Mouse (Mus musculus) kidney, adult 2 months (tissue): ENCODE data around the gene Sptbn2.

Source experiments
- CTCF ChIP-seq: fragments of 200-500 bp; conservative IDR thresholded peaks from 2 replicates; pipeline ENCODE4 v1.5.1; 2011; ENCODE audit warnings: low read depth, mild to moderate bottlenecking, control low read depth, low read length, moderate library complexity, mixed read lengths; ENCODE audit not compliant: insufficient read depth, insufficient read length
- POLR2A ChIP-seq: fragments of 200-500 bp; IDR thresholded peaks from one replicate; pipeline ENCODE4 v1.6.1; 2011; ENCODE audit warnings: low read depth, low read length, control low read depth

GRCm38 (mm10) chr19:4797846-4798245 lies 86.9 kb downstream of the Sptbn2 start:
- TF ChIP-seq POLR2A (no peak), CTCF (no peak)
